Mouse (Mus musculus) intestine, postnatal 0 days (tissue): Measurements from ENCODE around the gene Utp6. TPM values are rescaled to one million over a fixed set of nuclear protein-coding genes. Genes with fewer than 3 reads are reported as not detected.

ENCODE experiments used
- ATAC-seq: fragments of 200-750 bp; cut with Nextera tagmentation; 2 replicates; pipeline ENCODE4 v1.8.0; 2017; ENCODE audit warnings: mild to moderate bottlenecking, moderate TSS enrichment, moderate library complexity
- H3K27ac ChIP-seq: fragments of 300-500 bp; sonication (generic); 2 replicates; pipeline ENCODE4 v1.5.1; 2014; ENCODE audit warnings: mild to moderate bottlenecking, low read depth, low read length, moderate library complexity
- H3K27me3 ChIP-seq: fragments of 300-500 bp; sonication (generic); replicated peaks from 2 replicates; pipeline ENCODE4 v1.6.1; 2014; ENCODE audit warnings: low read length, mixed read lengths; ENCODE audit not compliant: control insufficient read depth, insufficient read depth
- H3K36me3 ChIP-seq: fragments of 300-500 bp; sonication (generic); 2 replicates; pipeline ENCODE4 v1.6.1; 2014; ENCODE audit warnings: mild to moderate bottlenecking, moderate library complexity; ENCODE audit not compliant: control insufficient read depth, insufficient read depth
- H3K4me1 ChIP-seq: fragments of 300-500 bp; sonication (generic); replicated peaks from 2 replicates; pipeline ENCODE4 v1.6.1; 2014; ENCODE audit warnings: antibody characterized with exemption, low read length, mixed read lengths; ENCODE audit not compliant: control insufficient read depth, insufficient read depth
- H3K4me2 ChIP-seq: fragments of 300-500 bp; sonication (generic); replicated peaks from 2 replicates; pipeline ENCODE4 v1.6.1; 2014; ENCODE audit warnings: low read depth, mild to moderate bottlenecking, moderate library complexity
- H3K4me3 ChIP-seq: fragments of 300-500 bp; sonication (generic); 2 replicates; pipeline ENCODE4 v1.5.1; 2014; ENCODE audit warnings: low read depth, low read length
- H3K9ac ChIP-seq: fragments of 300-500 bp; sonication (generic); 2 replicates; pipeline ENCODE4 v1.6.1; 2014; ENCODE audit warnings: mild to moderate bottlenecking, low read depth, low read length
- H3K9me3 ChIP-seq: fragments of 300-500 bp; sonication (generic); 2 replicates; pipeline ENCODE4 v1.6.1; 2016; ENCODE audit warnings: mixed run types; ENCODE audit not compliant: control insufficient read depth
- CTCF ChIP-seq: sonication (generic); IDR thresholded peaks from 2 replicates; pipeline ENCODE4 v1.5.1; 2016; ENCODE audit warnings: low read depth, mild to moderate bottlenecking, control low read depth, antibody characterized with exemption, moderate library complexity
- WGBS: fragments of 180-500 bp; shearing (Covaris S2); extraction: QIAGEN DNeasy Blood & Tissue Kit; methylation state at CpG from one replicate; pipeline ENCODE4 v1.1.7; 2014; 5-methylcytosine and 5-hydroxymethylcytosine counted together
- polyA plus RNA-seq: library from polyadenylated mRNA; unstranded; fragments of >200 nt; fragmentation: Nextera tagmentation; extraction: Ambion mirVana; gene quantifications from 2 replicates; pipeline ENCODE4 v1.2.1, GENCODE M21; 2015

Gene Utp6
- polyA plus RNA-seq, 1 experiment from 2014 or later: 24.5 TPM

DNA sequence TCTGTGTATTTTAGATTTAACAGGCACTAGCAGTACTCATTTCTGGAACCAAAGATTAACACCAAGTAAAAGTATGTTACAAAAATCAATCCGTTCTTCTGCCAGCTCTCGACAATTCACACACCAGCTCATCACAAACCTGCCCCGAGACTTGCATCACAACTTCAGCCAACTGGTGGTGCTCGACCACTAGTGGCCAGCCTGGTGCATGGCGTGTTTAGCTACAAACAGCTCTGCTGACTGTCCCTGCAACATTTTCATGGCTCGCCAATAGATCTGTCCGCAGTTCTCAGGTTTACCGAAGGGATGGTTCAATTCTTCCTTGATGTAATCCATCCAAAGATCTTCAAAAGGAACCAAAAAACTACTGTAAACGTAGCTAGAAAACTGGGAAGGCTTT is 26.4 kb downstream of the Utp6 start:
- H3K36me3 ChIP-seq: peaks cover 56% of the 10 kb centered on the region
- no peak overlapping the region for H3K4me2 ChIP-seq
- H3K9me3 ChIP-seq: no peaks in the 10 kb centered on the region
- no peaks in the 10 kb centered on the region for H3K27me3 ChIP-seq
- H3K27ac ChIP-seq: no peak overlapping the region
- H3K4me3 ChIP-seq: no peak overlapping the region
- 83% methylated on average over 9 of the region's 9 CpGs for WGBS
- ATAC-seq: no peak
- H3K9ac ChIP-seq: no peak overlapping the region
- no peaks in the 10 kb centered on the region for H3K4me1 ChIP-seq
- TF ChIP-seq CTCF: peak; percentile 26; the same call in 1 of the 2 replicates

DNA sequence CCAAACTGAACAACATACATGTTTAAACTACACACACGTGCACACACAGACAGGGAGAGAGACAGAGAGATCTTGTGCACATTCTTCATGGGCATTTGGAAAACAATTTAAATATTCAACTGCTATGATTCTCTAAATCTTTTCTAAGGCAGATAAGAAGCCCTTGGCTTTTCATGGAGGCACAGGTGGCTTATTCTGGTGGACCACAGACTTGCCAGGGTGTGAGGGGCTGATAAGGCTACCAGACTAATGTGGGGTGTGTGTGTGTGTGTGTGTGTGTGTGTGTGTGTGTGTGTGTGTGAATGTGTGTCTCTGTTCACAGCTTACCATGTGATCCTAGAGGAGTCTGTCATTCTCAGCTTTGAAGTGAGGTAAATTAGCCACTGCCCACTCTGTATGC is 39.4 kb downstream of the Utp6 start:
- Histone ChIP-seq H3K9me3 (no peaks in the 10 kb centered on the region), H3K4me2 (no peak overlapping the region), H3K9ac (no peak overlapping the region), H3K4me1 (no peaks in the 10 kb centered on the region), H3K4me3 (no peak overlapping the region), H3K36me3 (no peaks in the 10 kb centered on the region), H3K27ac (no peak overlapping the region), H3K27me3 (no peaks in the 10 kb centered on the region)
- ATAC-seq: no peak
- WGBS: 85% methylated on average over 1 of the region's 1 CpGs
- TF ChIP-seq CTCF: no peak

DNA sequence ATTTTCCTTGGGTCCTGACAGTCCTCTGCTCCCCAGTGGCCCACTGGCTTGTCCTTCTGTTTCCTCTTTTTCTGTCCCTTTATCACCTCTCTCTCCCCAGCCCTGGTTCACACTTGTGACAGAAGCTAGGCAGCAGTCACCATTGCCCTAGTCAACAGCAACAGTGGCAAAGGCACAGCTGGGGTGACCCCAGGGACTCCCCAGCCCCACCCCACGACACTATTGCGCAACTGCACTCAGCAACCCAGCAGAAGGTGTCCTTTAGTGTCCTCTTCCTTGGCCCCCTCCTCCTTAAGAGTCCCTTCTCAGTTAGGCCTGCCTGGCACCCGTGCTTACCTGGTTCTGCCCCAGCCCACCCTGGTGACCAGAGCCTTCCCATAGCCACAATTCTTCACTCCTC is 40.0 kb downstream of the Utp6 start:
- H3K27me3 ChIP-seq: no peaks in the 10 kb centered on the region
- 78% methylated on average over 3 of the region's 3 CpGs for WGBS

DNA sequence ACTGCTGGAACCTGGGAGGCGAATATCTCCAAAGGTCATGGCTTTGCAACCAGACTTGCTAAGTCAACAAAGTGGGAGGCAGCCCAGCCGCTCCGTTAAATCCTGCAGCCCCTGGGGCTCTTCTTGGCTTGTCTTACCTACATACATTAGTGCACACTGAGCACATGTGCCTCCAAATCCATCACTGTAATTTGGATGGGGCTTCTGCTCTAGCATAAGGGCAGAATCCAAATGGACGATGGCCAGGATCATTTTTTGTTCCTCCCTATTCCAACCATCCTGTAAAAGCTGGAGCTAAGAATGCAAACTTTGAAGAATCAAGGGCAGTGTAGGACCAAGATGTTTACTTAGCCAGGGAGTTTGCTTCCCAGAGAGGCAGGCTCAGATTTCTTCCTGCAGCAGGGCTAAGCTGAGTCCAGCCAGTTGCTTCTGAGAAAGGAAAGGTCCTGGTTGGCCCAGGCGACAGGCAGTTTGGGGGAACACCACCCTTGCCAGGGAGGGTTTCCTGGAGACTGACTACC is 41.6 kb downstream of the Utp6 start:
- H3K4me2 ChIP-seq: no peak overlapping the region
- no peak for ATAC-seq
- no peaks in the 10 kb centered on the region for H3K4me1 ChIP-seq
- WGBS: 36% methylated on average over 5 of the region's 5 CpGs
- no peaks in the 10 kb centered on the region for H3K36me3 ChIP-seq
- TF ChIP-seq CTCF: no peak
- no peak overlapping the region for H3K4me3 ChIP-seq
- H3K9ac ChIP-seq: no peak overlapping the region
- no peaks in the 10 kb centered on the region for H3K9me3 ChIP-seq
- H3K27me3 ChIP-seq: no peaks in the 10 kb centered on the region
- H3K27ac ChIP-seq: no peak overlapping the region

More for the DNA sequence above, 40.0 kb downstream of the Utp6 start:
- Histone ChIP-seq H3K36me3 (no peaks in the 10 kb centered on the region), H3K4me2 (no peak overlapping the region), H3K27ac (no peak overlapping the region), H3K4me1 (no peaks in the 10 kb centered on the region), H3K4me3 (no peak overlapping the region), H3K9ac (no peak overlapping the region), H3K9me3 (no peaks in the 10 kb centered on the region)
- no peak for ATAC-seq
- no peak for TF ChIP-seq CTCF

DNA sequence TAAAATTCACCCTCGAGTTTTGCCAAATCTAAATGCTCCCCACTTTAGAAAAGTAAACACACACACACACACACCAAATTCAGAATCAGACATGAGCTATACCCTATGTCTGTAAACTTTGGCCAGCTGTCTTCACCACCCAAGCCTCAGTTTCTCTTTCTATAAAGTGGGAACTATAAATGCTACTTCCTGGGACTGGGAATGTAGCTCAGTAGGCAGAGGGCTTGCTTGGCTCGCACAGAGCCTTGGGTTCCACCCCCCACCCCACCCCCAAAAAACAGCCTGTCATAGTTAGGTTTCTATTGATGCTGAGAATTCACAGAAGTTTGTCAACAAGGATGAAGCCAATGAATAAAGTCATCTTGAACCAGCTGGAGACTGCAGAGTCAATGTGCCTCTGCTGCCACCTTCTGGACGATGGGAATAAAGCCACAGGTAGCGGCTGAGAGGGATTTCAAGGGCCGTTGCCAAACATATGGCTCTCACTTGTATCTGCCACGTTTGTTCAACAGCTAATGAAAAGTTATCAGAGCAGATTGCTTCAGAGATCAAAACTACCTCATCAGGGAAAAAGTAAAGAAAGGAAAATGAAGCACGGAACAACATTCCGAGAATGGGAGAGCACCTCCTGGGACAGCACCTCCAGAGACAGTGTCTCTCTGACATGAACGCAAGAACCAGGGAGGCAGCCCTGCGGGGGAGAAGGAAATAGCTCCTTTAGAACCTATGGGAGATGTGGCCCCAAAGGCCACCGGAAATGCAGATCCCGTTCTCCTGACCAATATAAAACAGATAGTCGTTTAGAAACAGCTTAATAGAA is 42.3 kb downstream of the Utp6 start:
- H3K4me3 ChIP-seq: no peak overlapping the region
- no peaks in the 10 kb centered on the region for H3K9me3 ChIP-seq
- peak; percentile 99 for TF ChIP-seq CTCF
- H3K27me3 ChIP-seq: no peaks in the 10 kb centered on the region
- no peak overlapping the region for H3K4me2 ChIP-seq
- no peak overlapping the region for H3K9ac ChIP-seq
- no peaks in the 10 kb centered on the region for H3K36me3 ChIP-seq
- WGBS: 12% methylated on average over 13 of the region's 13 CpGs
- no peaks in the 10 kb centered on the region for H3K4me1 ChIP-seq
- no peak overlapping the region for H3K27ac ChIP-seq
- peak; percentile 53; the same call in 1 of the 2 replicates for ATAC-seq

DNA sequence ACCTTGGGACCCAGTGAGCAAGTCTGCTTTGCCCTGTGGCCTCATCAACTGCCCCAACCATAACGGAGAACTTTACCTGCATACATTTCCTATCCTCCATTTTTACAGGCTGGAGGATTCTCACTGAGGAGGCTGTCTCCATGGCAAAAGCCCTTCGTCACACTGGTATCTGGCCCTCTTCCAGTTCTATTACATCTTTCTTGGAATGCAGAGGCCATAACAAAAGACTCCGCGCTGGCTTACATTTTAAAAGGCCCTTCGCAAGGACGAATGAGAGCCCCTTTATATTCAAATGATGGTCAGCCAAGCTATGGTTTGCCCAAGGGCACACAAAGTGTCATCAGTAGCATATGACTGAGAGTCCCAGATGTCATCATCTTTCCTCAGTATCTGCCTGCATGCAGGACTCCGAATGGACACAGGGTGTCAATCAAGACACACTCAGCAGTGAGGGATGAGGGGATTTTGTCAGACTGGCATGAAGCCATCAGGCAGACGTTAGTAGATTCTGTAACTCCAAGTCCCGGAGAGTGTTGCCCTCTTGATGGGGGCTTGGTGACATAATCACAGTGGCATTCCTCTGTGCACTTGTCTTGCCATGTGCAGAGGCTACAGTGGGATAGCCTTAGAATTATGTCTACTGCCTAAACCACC is 46.4 kb downstream of the Utp6 start:
- ATAC-seq: no peak
- Histone ChIP-seq H3K4me3 (no peak overlapping the region), H3K9me3 (no peaks in the 10 kb centered on the region), H3K27ac (no peak overlapping the region), H3K4me2 (no peak overlapping the region), H3K9ac (no peak overlapping the region), H3K4me1 (no peaks in the 10 kb centered on the region), H3K27me3 (no peaks in the 10 kb centered on the region), H3K36me3 (no peaks in the 10 kb centered on the region)
- TF ChIP-seq CTCF: no peak
- WGBS: 63% methylated on average over 9 of the region's 9 CpGs
